Comparison of ENCODE assay signal across 17 mouse cellular contexts in the genomic region with DNA sequence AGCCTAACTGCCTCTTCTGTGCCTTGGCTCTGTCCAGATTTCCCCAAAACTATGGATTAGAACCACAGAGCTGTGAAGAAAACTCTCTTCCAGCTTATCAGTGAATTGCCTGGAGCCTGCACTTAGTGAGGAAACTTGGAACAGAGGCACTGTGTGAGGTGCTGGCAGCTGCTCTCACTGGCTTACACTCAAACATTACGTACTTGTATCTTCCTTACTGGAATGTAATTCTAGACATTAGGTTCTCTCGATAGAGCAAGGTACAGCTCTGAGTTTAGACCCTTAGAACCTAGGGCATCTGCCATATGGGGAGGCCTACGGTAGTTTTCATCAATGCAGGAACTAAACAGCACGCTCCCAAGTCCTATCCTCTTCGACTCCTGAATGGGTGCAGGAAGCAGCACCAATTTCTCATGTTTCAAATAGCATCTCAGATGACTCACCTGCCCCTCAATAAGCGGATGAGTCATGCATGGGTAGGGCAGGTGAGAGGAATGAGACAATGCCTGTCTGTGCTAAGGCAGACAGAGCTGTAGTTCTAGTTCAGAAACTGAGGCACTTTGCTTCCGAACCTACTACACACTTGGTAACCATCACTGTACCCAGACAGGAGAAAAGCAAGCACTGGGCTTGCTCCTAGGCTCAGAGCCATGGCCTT. TPM values are rescaled to one million over a fixed set of nuclear protein-coding genes. Genes with fewer than 3 reads are reported as not detected.
A peak's percentile ranks its signal among the peaks of the same experiment; 100 is the strongest.
DNase-seq lines count a peak whose midpoint lies in the region; ATAC-seq and TF ChIP-seq lines count a peak whose summit lies in the region.
"Had no signal": no experiment of that assay in that cellular context is flagged by ENCODE, and none has a peak within 500 bp of the region (broad histone marks: within the 10 kb centered on the region; RNA-seq: fewer than 3 reads in every experiment).

No protein-coding gene starts in this region.

- peak; percentile 45 to 49 for DNase-seq in heart, adult 18-20 months
- DNase-seq in stomach, postnatal 0 days (ENCODE audit: low spot score) = no peak
- DNase-seq in intestine, embryonic 14.5 days (ENCODE audit: low spot score) = no peak
- no peak for DNase-seq in thymus, adult 2 months
- no peak for DNase-seq in urinary bladder, adult 18-20 months (ENCODE audit: low spot score in 2 of 2)
- DNase-seq: adrenal gland, adult 8-10 months; cerebellum, adult 9-10 months had no signal

- no peak overlapping the region for H3K4me3 ChIP-seq in heart, embryonic 12.5 days
- H3K4me3 ChIP-seq in stomach, embryonic 16.5 days (replicated peaks; ENCODE audit: low read length) = no peak overlapping the region
- H3K4me3 ChIP-seq in stomach, postnatal 0 days (ENCODE audit: low read depth, low read length) = no peak overlapping the region
- no peak overlapping the region for H3K4me3 ChIP-seq in intestine, embryonic 14.5 days (ENCODE audit: low read depth, low read length)
- no peak overlapping the region for H3K4me3 ChIP-seq in thymus, adult 2 months (ENCODE audit: control insufficient read depth, insufficient read depth, low read length)
- H3K4me3 ChIP-seq: heart, adult 2 months; kidney, embryonic 15.5 days; layer of hippocampus, adult 2 months had no signal

- TF ChIP-seq POLR2A in thymus, adult 2 months (IDR thresholded peaks at IDR 0.05; ENCODE audit: control insufficient read depth, extremely low read depth, insufficient read depth, low read length, poor library complexity) = no peak

- no peak for ATAC-seq in heart, embryonic 12.5 days (ENCODE audit: insufficient number of reproducible peaks, low FRiP score)
- peak; percentile 35; the same call in 1 of the 2 replicates for ATAC-seq in stomach, embryonic 16.5 days (ENCODE audit: insufficient read depth, low FRiP score)
- ATAC-seq in stomach, postnatal 0 days (ENCODE audit: low FRiP score, low TSS enrichment) = no peak
- peak; percentile 78; the same call in 1 of the 2 replicates for ATAC-seq in intestine, embryonic 14.5 days (replicated peaks; ENCODE audit: low FRiP score, low TSS enrichment, low read depth)
- ATAC-seq: hindbrain, embryonic 16.5 days; lung, postnatal 0 days; midbrain, embryonic 16.5 days had no signal

- no peaks in the 10 kb centered on the region for H3K27me3 ChIP-seq in heart, embryonic 12.5 days (replicated peaks)
- H3K27me3 ChIP-seq in stomach, embryonic 16.5 days (ENCODE audit: control insufficient read depth, insufficient read depth, low read length) = no peaks in the 10 kb centered on the region
- H3K27me3 ChIP-seq in stomach, postnatal 0 days (ENCODE audit: control insufficient read depth, insufficient read depth, low read length) = no peaks in the 10 kb centered on the region
- no peaks in the 10 kb centered on the region for H3K27me3 ChIP-seq in intestine, embryonic 14.5 days (replicated peaks; ENCODE audit: control insufficient read depth, insufficient read depth, low read length)
- H3K27me3 ChIP-seq in thymus, adult 2 months (ENCODE audit: control insufficient read depth, insufficient read depth, low read length) = no peaks in the 10 kb centered on the region
- H3K27me3 ChIP-seq: kidney, embryonic 15.5 days had no signal

- TF ChIP-seq EP300 in stomach, postnatal 0 days (optimal IDR thresholded peaks at IDR 0.05) = no peak

- no peak for TF ChIP-seq CTCF in stomach, postnatal 0 days (IDR thresholded peaks at IDR 0.05; ENCODE audit: low read depth)
- no peak for TF ChIP-seq CTCF in thymus, adult 2 months (IDR thresholded peaks at IDR 0.05; ENCODE audit: borderline replicate concordance, control insufficient read depth, extremely low read depth, insufficient read depth, low read length, poor library complexity)

- H3K27ac ChIP-seq in heart, embryonic 12.5 days (ENCODE audit: poor library complexity, severe bottlenecking) = no peak overlapping the region
- 0 out of 2 replicates have a peak overlapping the region, but pooled peaks have one; percentile 15 for H3K27ac ChIP-seq in stomach, embryonic 16.5 days (ENCODE audit: low read length)
- H3K27ac ChIP-seq in stomach, postnatal 0 days (replicated peaks) = no peak overlapping the region; the same call in 1 of the 2 replicates
- 0 out of 2 replicates have a peak overlapping the region, but pooled peaks have one; percentile 39 for H3K27ac ChIP-seq in intestine, embryonic 14.5 days (ENCODE audit: low read depth)
- no peak overlapping the region for H3K27ac ChIP-seq in thymus, adult 2 months (ENCODE audit: control insufficient read depth, insufficient read depth, low read length)
- H3K27ac ChIP-seq: heart, adult 2 months; kidney, embryonic 15.5 days; layer of hippocampus, adult 2 months; liver, embryonic 14.5 days had no signal

- no peaks in the 10 kb centered on the region for H3K9me3 ChIP-seq in heart, embryonic 12.5 days (replicated peaks)
- no peaks in the 10 kb centered on the region for H3K9me3 ChIP-seq in stomach, embryonic 16.5 days (replicated peaks; ENCODE audit: control insufficient read depth, low read length)
- no peaks in the 10 kb centered on the region for H3K9me3 ChIP-seq in stomach, postnatal 0 days (ENCODE audit: control insufficient read depth, low read length)
- H3K9me3 ChIP-seq in intestine, embryonic 14.5 days (ENCODE audit: control insufficient read depth, low read length) = no peaks in the 10 kb centered on the region
- H3K9me3 ChIP-seq: kidney, embryonic 15.5 days had no signal

- H3K4me2 ChIP-seq in heart, embryonic 12.5 days = no peak overlapping the region
- no peak overlapping the region for H3K4me2 ChIP-seq in stomach, embryonic 16.5 days (ENCODE audit: low read depth, low read length)
- H3K4me2 ChIP-seq in stomach, postnatal 0 days (replicated peaks; ENCODE audit: low read depth) = no peak overlapping the region
- H3K4me2 ChIP-seq in intestine, embryonic 14.5 days (ENCODE audit: low read length) = no peak overlapping the region
- H3K4me2 ChIP-seq: kidney, embryonic 15.5 days had no signal

- H3K36me3 ChIP-seq in heart, embryonic 12.5 days = peaks cover 92% of the 10 kb centered on the region
- peaks cover 28% of the 10 kb centered on the region for H3K36me3 ChIP-seq in stomach, embryonic 16.5 days (ENCODE audit: control insufficient read depth, insufficient read depth, low read length)
- peaks cover 41% of the 10 kb centered on the region for H3K36me3 ChIP-seq in stomach, postnatal 0 days (ENCODE audit: control insufficient read depth, insufficient read depth, low read length)
- peaks cover 83% of the 10 kb centered on the region for H3K36me3 ChIP-seq in intestine, embryonic 14.5 days (ENCODE audit: control insufficient read depth, insufficient read depth, low read length)
- H3K36me3 ChIP-seq in thymus, adult 2 months (ENCODE audit: control insufficient read depth, insufficient read depth, low read length) = peaks cover 48% of the 10 kb centered on the region

- H3K9ac ChIP-seq in heart, embryonic 12.5 days = no peak overlapping the region
- no peak overlapping the region for H3K9ac ChIP-seq in stomach, embryonic 16.5 days (ENCODE audit: low read length)
- H3K9ac ChIP-seq in stomach, postnatal 0 days (ENCODE audit: low read length) = no peak overlapping the region
- H3K9ac ChIP-seq in intestine, embryonic 14.5 days (ENCODE audit: low read length) = no peak overlapping the region
- H3K9ac ChIP-seq: kidney, embryonic 15.5 days; liver, embryonic 14.5 days had no signal

- no peaks in the 10 kb centered on the region for H3K4me1 ChIP-seq in heart, embryonic 12.5 days (replicated peaks)
- no peaks in the 10 kb centered on the region for H3K4me1 ChIP-seq in stomach, embryonic 16.5 days (ENCODE audit: control insufficient read depth, insufficient read depth, low read length)
- no peaks in the 10 kb centered on the region for H3K4me1 ChIP-seq in stomach, postnatal 0 days (replicated peaks; ENCODE audit: control insufficient read depth, insufficient read depth)
- H3K4me1 ChIP-seq in intestine, embryonic 14.5 days (replicated peaks; ENCODE audit: control insufficient read depth, insufficient read depth, low read length) = no peaks in the 10 kb centered on the region
- no peaks in the 10 kb centered on the region for H3K4me1 ChIP-seq in thymus, adult 2 months (replicated peaks; ENCODE audit: control insufficient read depth, insufficient read depth, low read length)
- H3K4me1 ChIP-seq: kidney, embryonic 15.5 days had no signal

- 84% methylated on average over 7 of the region's 7 CpGs for WGBS in heart, embryonic 12.5 days
- 75% methylated on average over 7 of the region's 7 CpGs for WGBS in stomach, embryonic 16.5 days
- WGBS in stomach, postnatal 0 days = 73% methylated on average over 7 of the region's 7 CpGs
- WGBS in intestine, embryonic 14.5 days = 80% methylated on average over 7 of the region's 7 CpGs
- WGBS in thymus, adult 2 months = 95% methylated on average over 7 of the region's 7 CpGs

RNA-seq across cellular contexts. Expression of a gene that starts 38.2 kb away (rescaled TPM):
- total RNA-seq in heart, adult 18-20 months (2021) = 10 to 100 TPM; 12.2 to 14.8 TPM
- polyA plus RNA-seq in heart, embryonic 12.5 days (2016; fragmentation: Nextera tagmentation; extraction: Ambion mirVana) = 18.8 and 21.0 TPM in 2 replicates
- 44.3 and 44.6 TPM in 2 replicates for polyA plus RNA-seq in stomach, embryonic 16.5 days (2015; fragmentation: Nextera tagmentation; extraction: Ambion mirVana)
- polyA plus RNA-seq in stomach, postnatal 0 days (2015; fragmentation: Nextera tagmentation; extraction: Ambion mirVana) = 37.3 and 38.8 TPM in 2 replicates
- 35.5 and 39.1 TPM in 2 replicates for polyA plus RNA-seq in intestine, embryonic 14.5 days (2014; fragmentation: Nextera tagmentation; extraction: Ambion mirVana)
- polyA plus RNA-seq in thymus, adult 2 months (2012; rRNA removed) = 21.7 and 24.2 TPM in 2 replicates

RNA-seq across cellular contexts. Expression of a gene that starts 53.1 kb away (rescaled TPM):
- total RNA-seq in heart, adult 18-20 months (2021) = 1 to 10 TPM; 1.0 to 1.4 TPM
- 28.3 and 30.7 TPM in 2 replicates for polyA plus RNA-seq in heart, embryonic 12.5 days (2016; fragmentation: Nextera tagmentation; extraction: Ambion mirVana)
- polyA plus RNA-seq in stomach, embryonic 16.5 days (2015; fragmentation: Nextera tagmentation; extraction: Ambion mirVana) = 12.0 and 13.5 TPM in 2 replicates
- 5.7 and 6.9 TPM in 2 replicates for polyA plus RNA-seq in stomach, postnatal 0 days (2015; fragmentation: Nextera tagmentation; extraction: Ambion mirVana)
- polyA plus RNA-seq in intestine, embryonic 14.5 days (2014; fragmentation: Nextera tagmentation; extraction: Ambion mirVana) = 15.5 and 18.5 TPM in 2 replicates
- polyA plus RNA-seq in thymus, adult 2 months (2012; rRNA removed) = 0.65 and 0.71 TPM in 2 replicates
- total RNA-seq: megakaryocyte, adult 5-6 weeks had no signal

Comparison
In these comparisons a context has a peak if more than half of its experiments do, and no peak if none do; other contexts are left out.
1. ATAC-seq: peak in stomach, embryonic 16.5 days (single experiment) and intestine, embryonic 14.5 days (single experiment); none in heart, embryonic 12.5 days (single experiment) and stomach, postnatal 0 days (single experiment).
2. H3K27ac ChIP-seq: peak in stomach, embryonic 16.5 days (single experiment) and intestine, embryonic 14.5 days (single experiment); none in heart, embryonic 12.5 days (single experiment), stomach, postnatal 0 days (single experiment) and thymus, adult 2 months (single experiment).
3. DNase-seq: peak in heart, adult 18-20 months (2 of 2); none in stomach, postnatal 0 days (single experiment), intestine, embryonic 14.5 days (single experiment), thymus, adult 2 months (single experiment) and urinary bladder, adult 18-20 months (0 of 2).